Comparison of ENCODE assay signal across 14 mouse cellular contexts in the genomic region with DNA sequence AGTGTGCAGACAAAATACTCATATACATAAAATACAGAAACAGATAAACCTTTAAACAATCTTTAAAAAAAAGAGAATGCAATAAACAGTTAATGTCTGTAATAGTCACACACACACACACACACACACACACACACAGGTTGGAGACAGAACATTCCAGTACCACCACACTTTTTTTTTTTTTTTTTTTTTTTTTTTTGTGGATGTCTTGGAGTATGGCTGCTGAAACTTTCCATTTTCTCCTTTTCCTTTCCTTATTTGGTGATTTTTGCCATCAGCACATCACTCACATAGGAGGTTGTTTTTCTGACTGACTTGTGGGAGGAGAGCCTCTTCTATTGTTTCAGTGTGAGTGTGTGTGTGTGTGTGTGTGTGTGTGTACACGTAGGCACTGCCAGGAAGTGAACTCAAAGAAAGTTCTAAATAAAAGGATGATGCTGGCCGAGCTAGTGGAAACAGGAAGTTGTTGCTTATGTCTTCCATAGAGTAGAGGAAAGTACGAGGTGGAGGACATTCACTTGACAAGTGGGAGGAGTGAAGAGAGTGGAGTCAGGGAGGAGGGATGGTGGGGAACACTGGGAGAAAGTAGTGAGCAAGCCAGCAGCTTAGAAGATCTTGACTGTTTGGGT. TPM values are rescaled to one million over a fixed set of nuclear protein-coding genes. Genes with fewer than 3 reads are reported as not detected.
A peak's percentile ranks its signal among the peaks of the same experiment; 100 is the strongest.
DNase-seq lines count a peak whose midpoint lies in the region; ATAC-seq lines count a peak whose summit lies in the region.
"Had no signal": no experiment of that assay in that cellular context is flagged by ENCODE, and none has a peak within 500 bp of the region (broad histone marks: within the 10 kb centered on the region; RNA-seq: fewer than 3 reads in every experiment).

No protein-coding gene starts in this region.

- no peaks in the 10 kb centered on the region for H3K9me3 ChIP-seq in embryonic facial prominence, embryonic 14.5 days (ENCODE audit: control insufficient read depth, low read length)
- no peaks in the 10 kb centered on the region for H3K9me3 ChIP-seq in embryonic facial prominence, embryonic 10.5 days
- H3K9me3 ChIP-seq in megakaryocyte, embryonic 14.5 days: no peaks in the 10 kb centered on the region
- H3K9me3 ChIP-seq: hindbrain, embryonic 10.5 days had no signal

- H3K36me3 ChIP-seq in embryonic facial prominence, embryonic 14.5 days (ENCODE audit: control insufficient read depth, insufficient read depth, low read length): no peaks in the 10 kb centered on the region
- no peaks in the 10 kb centered on the region for H3K36me3 ChIP-seq in embryonic facial prominence, embryonic 10.5 days (replicated peaks)
- no peaks in the 10 kb centered on the region for H3K36me3 ChIP-seq in megakaryocyte, embryonic 14.5 days (replicated peaks; ENCODE audit: low read length)
- H3K36me3 ChIP-seq: hindbrain, embryonic 10.5 days had no signal

- H3K4me3 ChIP-seq in embryonic facial prominence, embryonic 14.5 days (ENCODE audit: low read depth, low read length): no peak overlapping the region
- H3K4me3 ChIP-seq in embryonic facial prominence, embryonic 10.5 days: no peak overlapping the region
- peak overlapping the region; percentile 65 for H3K4me3 ChIP-seq in megakaryocyte, embryonic 14.5 days (replicated peaks)
- H3K4me3 ChIP-seq: hindbrain, embryonic 10.5 days had no signal

- no peaks in the 10 kb centered on the region for H3K4me1 ChIP-seq in embryonic facial prominence, embryonic 14.5 days (ENCODE audit: control insufficient read depth, insufficient read depth, low read length)
- no peaks in the 10 kb centered on the region for H3K4me1 ChIP-seq in embryonic facial prominence, embryonic 10.5 days
- H3K4me1 ChIP-seq in megakaryocyte, embryonic 14.5 days: peaks cover 51% of the 10 kb centered on the region
- H3K4me1 ChIP-seq: hindbrain, embryonic 10.5 days had no signal

- peak; percentile 39 for DNase-seq in embryonic facial prominence, embryonic 14.5 days (ENCODE audit: low spot score)
- DNase-seq in embryonic facial prominence, embryonic 10.5 days (ENCODE audit: low spot score): no peak
- DNase-seq in A20 (ENCODE audit: low read depth, low spot score): peak; percentile 36
- peak; percentile 58 for DNase-seq in induced T-regulatory cell, adult 2 months (ENCODE audit: low read depth)
- DNase-seq in embryo, embryonic 11 days: no peak
- DNase-seq in cerebellum, postnatal 36 days: no peak
- DNase-seq in cerebellum, postnatal 25 days: no peak
- DNase-seq: adrenal gland, postnatal 25 days; cerebellum, postnatal 14 days; gastrocnemius, postnatal 14 days; kidney, postnatal 10 days; right cerebral cortex, postnatal 25 days had no signal

- H3K4me2 ChIP-seq in embryonic facial prominence, embryonic 14.5 days (ENCODE audit: low read depth, low read length): no peak overlapping the region

- no peak for ATAC-seq in embryonic facial prominence, embryonic 14.5 days (ENCODE audit: low read depth)

- H3K27ac ChIP-seq in embryonic facial prominence, embryonic 14.5 days (replicated peaks; ENCODE audit: low read depth, low read length): no peak overlapping the region
- H3K27ac ChIP-seq in embryonic facial prominence, embryonic 10.5 days (replicated peaks): no peak overlapping the region
- H3K27ac ChIP-seq: hindbrain, embryonic 10.5 days had no signal

- no peaks in the 10 kb centered on the region for H3K27me3 ChIP-seq in embryonic facial prominence, embryonic 14.5 days (replicated peaks; ENCODE audit: control insufficient read depth, insufficient read depth, low read length)
- no peaks in the 10 kb centered on the region for H3K27me3 ChIP-seq in embryonic facial prominence, embryonic 10.5 days (replicated peaks; ENCODE audit: low read depth, poor library complexity, severe bottlenecking)
- no peaks in the 10 kb centered on the region for H3K27me3 ChIP-seq in megakaryocyte, embryonic 14.5 days (replicated peaks)

- H3K9ac ChIP-seq in embryonic facial prominence, embryonic 14.5 days (ENCODE audit: low read depth, low read length): no peak overlapping the region

- WGBS in embryonic facial prominence, embryonic 14.5 days: 45% methylated on average over 3 of the region's 3 CpGs
- WGBS in embryonic facial prominence, embryonic 10.5 days: 49% methylated on average over 3 of the region's 3 CpGs

RNA-seq across cellular contexts. Expression of a gene that starts 15.4 kb away (rescaled TPM):
- 10.7 and 13.0 TPM in 2 replicates for polyA plus RNA-seq in embryonic facial prominence, embryonic 14.5 days (2014; fragmentation: Nextera tagmentation; extraction: Ambion mirVana)
- polyA plus RNA-seq in embryonic facial prominence, embryonic 10.5 days (2016; fragmentation: Nextera tagmentation; extraction: Ambion mirVana): 7.5 and 8.5 TPM in 2 replicates
- 6.6 and 14.1 TPM in 2 replicates for polyA plus RNA-seq in megakaryocyte, embryonic 14.5 days (2012; ENCODE audit: insufficient read depth, low replicate concordance)

Comparison
In these comparisons a context has a peak if more than half of its experiments do, and no peak if none do; other contexts are left out.
1. DNase-seq: peak in embryonic facial prominence, embryonic 14.5 days (single experiment), A20 (single experiment) and induced T-regulatory cell, adult 2 months (single experiment); none in embryonic facial prominence, embryonic 10.5 days (single experiment), embryo, embryonic 11 days (single experiment), cerebellum, postnatal 36 days (0 of 2) and cerebellum, postnatal 25 days (0 of 2).